Mouse (Mus musculus) Patski (cell line): ENCODE measurements at regions not wholly inside any gene's neighbourhood (a gene's known extent, or its start where the extent isn't known, plus 50 kb on each side); places are given as distances from the start of the nearest gene placed in this dataset.

Source experiments
- ATAC-seq: fragments of 100-300 bp; one replicate; pipeline ENCODE4 v1.8.0; 2021
- CTCF ChIA-PET: fragments of 350-600 bp; sonication (Branson Sonifier 250); formaldehyde crosslinking; loops from one replicate; lab custom pipeline; 2022; ENCODE audit warnings: inconsistent platforms; lab: Charles Lee
- POLR2A ChIA-PET: fragments of 350-600 bp; sonication (Branson Sonifier 250); formaldehyde crosslinking; loops from one replicate; lab custom pipeline; 2022; ENCODE audit warnings: antibody characterized with exemption, inconsistent platforms; lab: Charles Lee
- DNase-seq: peaks from one replicate; pipeline ENCODE4 v3.0.0-alpha.2; 2011; ENCODE audit warnings: low read depth, low spot score
- H3K27me3 ChIP-seq: fragments of 371-371 bp; one replicate; pipeline ENCODE4 v1.5.1; 2021
- CTCF ChIP-seq: fragments of 100-300 bp; IDR thresholded peaks from one replicate; pipeline ENCODE4 v1.5.1; 2021
- in situ Hi-C: fragments of 300-500 bp; cut with MboI; formaldehyde crosslinking; loops from 3 replicates; pipeline ENCODE4 v1.11.1; 2018; ENCODE audit warnings: low pct_unique_long_range_greater_than_20kb, mixed read lengths

GRCm38 (mm10) chr12:13002069-13002590, 60.4 kb upstream of the Mycn start:
- TF ChIP-seq CTCF: no peak
- ChIA-PET POLR2A (no interaction called here), CTCF (no interaction called here)
- DNase-seq (no peak), ATAC-seq (no peak)
- in situ Hi-C loops: no loop called here
- H3K27me3 ChIP-seq: no peaks in the 10 kb centered on the region

GRCm38 (mm10) chr12:12995974-12996361, 54.3 kb upstream of the Mycn start:
- no peaks in the 10 kb centered on the region for H3K27me3 ChIP-seq
- no peak for DNase-seq
- POLR2A ChIA-PET: no interaction called here
- TF ChIP-seq CTCF: no peak
- CTCF ChIA-PET: interaction anchor here (1.6 kb wide), 1 partner anchor 24 kb away, joined by 3 read pairs; no protein-coding TSS in a partner anchor
- in situ Hi-C loops: no loop called here
- no peak for ATAC-seq

- TF ChIP-seq CTCF: no peak
- no peak for DNase-seq
- POLR2A ChIA-PET: no interaction called here
- H3K27me3 ChIP-seq: no peaks in the 10 kb centered on the region
- ATAC-seq: no peak
- CTCF ChIA-PET: interaction anchor here (1.6 kb wide), 1 partner anchor 25 kb away, joined by 3 read pairs; no protein-coding TSS in a partner anchor
- in situ Hi-C loops: no loop called here
Measured at GRCm38 (mm10) chr12:12995061-12995973, 53.6 kb upstream of the Mycn start.

- ATAC-seq (no peak), DNase-seq (no peak)
- TF ChIP-seq CTCF: no peak
- no peaks in the 10 kb centered on the region for H3K27me3 ChIP-seq
- POLR2A ChIA-PET: interaction anchor here (0.6 kb wide), 1 partner anchor 18 kb away, joined by 3 read pairs; no protein-coding TSS in a partner anchor
- in situ Hi-C loops: no loop called here
- CTCF ChIA-PET: interaction anchor here (1.2 kb wide), 1 partner anchor 106 kb away, joined by 3 read pairs; no protein-coding TSS in a partner anchor
Measured at GRCm38 (mm10) chr12:12993894-12994714, 52.4 kb upstream of the Mycn start.
